ENCODE assay signal across 9 mouse cellular contexts in the genomic region with DNA sequence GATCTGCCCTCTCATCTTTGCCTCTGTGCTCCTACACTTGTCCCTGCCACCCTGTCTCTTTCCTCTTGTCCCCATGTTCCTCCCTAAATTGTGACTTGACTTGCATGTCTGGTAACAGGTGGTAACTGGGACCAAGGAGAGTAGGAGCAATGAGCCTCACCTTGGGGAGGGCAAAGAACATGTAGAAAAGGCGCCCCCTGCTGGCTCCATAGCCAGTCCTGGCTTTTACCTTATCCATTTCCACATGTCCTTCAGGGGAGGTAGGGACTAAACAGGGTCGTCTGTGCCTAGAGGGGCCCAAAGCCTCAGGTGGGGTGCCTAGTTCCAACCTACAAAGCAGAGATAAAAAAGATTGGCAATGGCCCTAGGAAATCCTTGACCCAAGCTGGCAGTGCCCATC. TPM values are rescaled to one million over a fixed set of nuclear protein-coding genes. Genes with fewer than 3 reads are reported as not detected.
DNase-seq lines count a peak whose midpoint lies in the region; ATAC-seq and TF ChIP-seq lines count a peak whose summit lies in the region.
"Had no signal": no experiment of that assay in that cellular context is flagged by ENCODE, and none has a peak within 500 bp of the region (broad histone marks: within the 10 kb centered on the region; RNA-seq: fewer than 3 reads in every experiment).

A gene (minus strand): TSS at position 387 of the 400 bp plus-strand sequence.

- peaks cover 22% of the 10 kb centered on the region for H3K27me3 ChIP-seq in heart, embryonic 12.5 days (replicated peaks)
- H3K27me3 ChIP-seq in hindbrain, embryonic 14.5 days (ENCODE audit: control insufficient read depth, insufficient read depth, low read length), result no peaks in the 10 kb centered on the region
- no peaks in the 10 kb centered on the region for H3K27me3 ChIP-seq in midbrain, postnatal 0 days (ENCODE audit: insufficient read depth, low read length)
- H3K27me3 ChIP-seq in thymus, adult 2 months (ENCODE audit: control insufficient read depth, insufficient read depth, low read length), result no peaks in the 10 kb centered on the region

- intact Hi-C loops in heart, postnatal 36 days (cut with DNase I), result loop anchor here (1.0 kb wide), 1 partner anchor 97 kb away; no protein-coding TSS in a partner anchor

- no peak within 1 kb of the TSS for H3K9ac ChIP-seq in heart, embryonic 12.5 days
- H3K9ac ChIP-seq in hindbrain, embryonic 14.5 days, result no peak within 1 kb of the TSS
- no peak within 1 kb of the TSS for H3K9ac ChIP-seq in midbrain, postnatal 0 days (replicated peaks; ENCODE audit: low read length, poor library complexity, severe bottlenecking)
- H3K9ac ChIP-seq: limb, embryonic 15.5 days had no signal

- no peak within 1 kb of the TSS for H3K27ac ChIP-seq in heart, embryonic 12.5 days (ENCODE audit: poor library complexity, severe bottlenecking)
- no peak within 1 kb of the TSS for H3K27ac ChIP-seq in hindbrain, embryonic 14.5 days
- no peak within 1 kb of the TSS for H3K27ac ChIP-seq in midbrain, postnatal 0 days (ENCODE audit: low read depth, low read length)
- H3K27ac ChIP-seq in thymus, adult 2 months (ENCODE audit: control insufficient read depth, insufficient read depth, low read length), result no peak within 1 kb of the TSS
- H3K27ac ChIP-seq: limb, embryonic 15.5 days had no signal

- no peak within 1 kb of the TSS for H3K4me3 ChIP-seq in heart, embryonic 12.5 days
- no peak within 1 kb of the TSS for H3K4me3 ChIP-seq in hindbrain, embryonic 14.5 days (replicated peaks; ENCODE audit: low read length)
- H3K4me3 ChIP-seq in midbrain, postnatal 0 days (ENCODE audit: low read depth, low read length), result no peak within 1 kb of the TSS
- H3K4me3 ChIP-seq in thymus, adult 2 months (ENCODE audit: control insufficient read depth, insufficient read depth, low read length), result no peak within 1 kb of the TSS
- H3K4me3 ChIP-seq: limb, embryonic 15.5 days had no signal

- no peaks in the 10 kb centered on the region for H3K36me3 ChIP-seq in heart, embryonic 12.5 days
- H3K36me3 ChIP-seq in hindbrain, embryonic 14.5 days (replicated peaks; ENCODE audit: control insufficient read depth, insufficient read depth), result no peaks in the 10 kb centered on the region
- H3K36me3 ChIP-seq in midbrain, postnatal 0 days (ENCODE audit: insufficient read depth, low read length), result no peaks in the 10 kb centered on the region
- peaks cover 46% of the 10 kb centered on the region for H3K36me3 ChIP-seq in thymus, adult 2 months (ENCODE audit: control insufficient read depth, insufficient read depth, low read length)
- H3K36me3 ChIP-seq: limb, embryonic 15.5 days had no signal

- WGBS in heart, embryonic 12.5 days, result 17% methylated on average over 2 of the region's 2 CpGs
- 28% methylated on average over 2 of the region's 2 CpGs for WGBS in hindbrain, embryonic 14.5 days
- WGBS in midbrain, postnatal 0 days, result 16% methylated on average over 2 of the region's 2 CpGs
- 37% methylated on average over 2 of the region's 2 CpGs for WGBS in thymus, adult 2 months

- DNase-seq in heart, postnatal 36 days, result peak; percentile 38 to 59
- DNase-seq in adrenal gland, adult 18-20 months (ENCODE audit: low spot score in 2 of 2), result peak; percentile 51 to 53
- DNase-seq in embryo, embryonic 9.5 days (ENCODE audit: extremely low spot score), result peak; percentile 28
- peak; percentile 45 for DNase-seq in hindbrain, embryonic 14.5 days (ENCODE audit: low spot score)
- DNase-seq in left cerebral cortex, adult 8-10 months (ENCODE audit: low spot score in 2 of 2), result peak in 1 of 2 experiments; percentile 25
- DNase-seq in midbrain, postnatal 0 days (ENCODE audit: low spot score), result no peak
- peak; percentile 49 for DNase-seq in thymus, adult 2 months

- no peak for ATAC-seq in heart, embryonic 12.5 days (ENCODE audit: insufficient number of reproducible peaks, low FRiP score)
- ATAC-seq in hindbrain, embryonic 14.5 days (ENCODE audit: low FRiP score), result no peak
- no peak for ATAC-seq in midbrain, postnatal 0 days (ENCODE audit: low FRiP score)

- TF ChIP-seq POLR2A in thymus, adult 2 months (IDR thresholded peaks at IDR 0.05; ENCODE audit: control insufficient read depth, extremely low read depth, insufficient read depth, low read length, poor library complexity), result no peak

- H3K4me1 ChIP-seq in heart, embryonic 12.5 days (replicated peaks), result no peaks in the 10 kb centered on the region
- no peaks in the 10 kb centered on the region for H3K4me1 ChIP-seq in hindbrain, embryonic 14.5 days (replicated peaks; ENCODE audit: control insufficient read depth, insufficient read depth, low read length)
- no peaks in the 10 kb centered on the region for H3K4me1 ChIP-seq in midbrain, postnatal 0 days (ENCODE audit: insufficient read depth, low read length)
- H3K4me1 ChIP-seq in thymus, adult 2 months (replicated peaks; ENCODE audit: control insufficient read depth, insufficient read depth, low read length), result no peaks in the 10 kb centered on the region
- H3K4me1 ChIP-seq: limb, embryonic 15.5 days had no signal

- H3K9me3 ChIP-seq in heart, embryonic 12.5 days (replicated peaks), result no peaks in the 10 kb centered on the region
- no peaks in the 10 kb centered on the region for H3K9me3 ChIP-seq in hindbrain, embryonic 14.5 days (ENCODE audit: control insufficient read depth, low read length)
- H3K9me3 ChIP-seq in midbrain, postnatal 0 days (ENCODE audit: low read length), result no peaks in the 10 kb centered on the region
- H3K9me3 ChIP-seq: limb, embryonic 15.5 days had no signal

- H3K4me2 ChIP-seq in heart, embryonic 12.5 days, result no peak within 1 kb of the TSS
- no peak within 1 kb of the TSS for H3K4me2 ChIP-seq in hindbrain, embryonic 14.5 days (replicated peaks)
- no peak within 1 kb of the TSS for H3K4me2 ChIP-seq in midbrain, postnatal 0 days (ENCODE audit: low read depth, low read length, poor library complexity, severe bottlenecking)
- H3K4me2 ChIP-seq: limb, embryonic 15.5 days had no signal

- peak; percentile 46; the same call in 1 of the 2 replicates for TF ChIP-seq CTCF in midbrain, postnatal 0 days (IDR thresholded peaks at IDR 0.05)
- TF ChIP-seq CTCF in thymus, adult 2 months (IDR thresholded peaks at IDR 0.05; ENCODE audit: borderline replicate concordance, control insufficient read depth, extremely low read depth, insufficient read depth, low read length, poor library complexity), result no peak

RNA-seq across cellular contexts. Expression of the gene that starts here (rescaled TPM):
- 1 to 10 TPM; 2.8 to 4.5 TPM for total RNA-seq in heart, postnatal 36 days (2021)
- polyA plus RNA-seq in heart, embryonic 12.5 days (2016; fragmentation: Nextera tagmentation; extraction: Ambion mirVana), result 0.58 and 0.73 TPM in 2 replicates
- 10 to 100 TPM in 1 of 2 experiments, 1 to 10 TPM in 1; 7.0 to 13.8 TPM for total RNA-seq in adrenal gland, adult 18-20 months (2021)
- 135 and 147 TPM in 2 replicates for polyA plus RNA-seq in hindbrain, embryonic 14.5 days (2014; fragmentation: Nextera tagmentation; extraction: Ambion mirVana)
- 100 to 1,000 TPM; 147 to 158 (median 153) TPM for total RNA-seq in left cerebral cortex, adult 8-10 months (2022)
- 292 and 296 TPM in 2 replicates for total RNA-seq in midbrain, postnatal 0 days (2014; rRNA removed)
- 113 and 116 TPM in 2 replicates for polyA plus RNA-seq in midbrain, postnatal 0 days (2015; fragmentation: Nextera tagmentation; extraction: Ambion mirVana)
- 7.1 and 7.5 TPM in 2 replicates for polyA plus RNA-seq in thymus, adult 2 months (2012; rRNA removed)

Comparison
In these comparisons a context has a peak if more than half of its experiments do, and no peak if none do; other contexts are left out.
1. RNA of the gene that starts here (total RNA-seq): 292 to 296 TPM in midbrain, postnatal 0 days and 147 to 158 TPM in left cerebral cortex, adult 8-10 months; 7.0 to 13.8 TPM in adrenal gland, adult 18-20 months and 2.8 to 4.5 TPM in heart, postnatal 36 days; every median in the first group is over 10 times any median in the second.
2. RNA of the gene that starts here (polyA plus RNA-seq): 135 to 147 TPM in hindbrain, embryonic 14.5 days and 113 to 116 TPM in midbrain, postnatal 0 days; 7.1 to 7.5 TPM in thymus, adult 2 months and 0.58 to 0.73 TPM in heart, embryonic 12.5 days; every median in the first group is over 10 times any median in the second.